ENCODE assay signal across 7 mouse cellular contexts in the genomic region with DNA sequence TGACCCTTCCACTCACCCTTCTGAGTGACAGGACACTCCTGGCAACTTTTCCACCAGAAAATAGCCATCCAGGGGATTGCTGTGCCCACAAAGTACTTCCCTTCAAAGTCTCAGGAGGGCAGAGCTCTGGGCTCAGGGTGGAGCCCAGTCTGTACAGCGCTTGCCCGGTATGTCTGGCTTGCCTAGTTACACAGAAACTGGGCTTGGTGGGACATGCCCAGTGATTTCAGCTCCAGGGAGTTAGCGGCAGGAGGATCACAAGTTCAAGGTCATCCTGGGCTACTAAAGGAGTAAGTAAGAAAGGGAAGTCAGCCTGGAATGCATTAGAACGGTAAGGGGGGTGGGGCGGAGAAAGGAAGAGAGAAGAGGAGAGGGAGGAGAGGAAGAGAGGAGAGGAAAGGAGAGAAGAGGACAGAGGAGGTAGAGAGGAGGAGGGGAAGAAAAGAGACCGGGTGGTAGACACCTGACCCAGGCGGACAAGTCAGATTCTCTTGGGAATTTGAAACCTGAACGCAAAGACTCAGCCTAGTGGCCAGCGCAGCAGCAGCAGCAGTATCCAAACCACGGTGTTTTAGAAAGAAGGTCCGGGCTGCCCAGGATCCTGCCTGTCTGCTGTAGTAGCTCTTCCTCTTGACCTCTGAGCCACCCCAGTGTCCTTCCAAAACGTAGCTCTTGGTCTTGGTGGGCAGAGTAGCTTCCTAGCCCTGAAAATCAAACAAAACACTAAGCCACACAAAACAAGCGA. TPM values are rescaled to one million over a fixed set of nuclear protein-coding genes. Genes with fewer than 3 reads are reported as not detected.
DNase-seq lines count a peak whose midpoint lies in the region; ATAC-seq lines count a peak whose summit lies in the region.

No protein-coding gene starts in this region.

- peak; percentile 56; the same call in 1 of the 2 replicates for ATAC-seq in heart, embryonic 16.5 days (replicated peaks; ENCODE audit: extremely low read depth, insufficient read depth, low FRiP score)
- ATAC-seq in megakaryocyte-erythroid progenitor cell, adult 5-6 weeks (replicated peaks; ENCODE audit: low FRiP score, low TSS enrichment, poor library complexity, severe bottlenecking), result peak; percentile 28; the same call in 1 of the 2 replicates

- peak; percentile 95 for DNase-seq in ES-CJ7 (ENCODE audit: low read depth, low spot score)
- peak; percentile 78 for DNase-seq in adrenal gland, postnatal 14 days
- peak; percentile 62 to 63 for DNase-seq in kidney, postnatal 36 days
- no peak for DNase-seq in frontal cortex, postnatal 36 days (ENCODE audit: low spot score in 2 of 2)
- no peak for DNase-seq in left cerebral cortex, adult 9 months (ENCODE audit: low spot score in 2 of 2)

- H3K9ac ChIP-seq in heart, embryonic 16.5 days (ENCODE audit: low read length), result peak overlapping the region; percentile 57

- H3K4me3 ChIP-seq in heart, embryonic 16.5 days (ENCODE audit: low read length), result peak overlapping the region; percentile 40

- 13% methylated on average over 13 of the region's 13 CpGs for WGBS in heart, embryonic 16.5 days

- H3K4me2 ChIP-seq in heart, embryonic 16.5 days (ENCODE audit: low read depth, low read length), result peak overlapping the region; percentile 54

- H3K4me1 ChIP-seq in heart, embryonic 16.5 days (ENCODE audit: control insufficient read depth, insufficient read depth, low read length), result peaks cover 17% of the 10 kb centered on the region

- no peaks in the 10 kb centered on the region for H3K36me3 ChIP-seq in heart, embryonic 16.5 days (ENCODE audit: control insufficient read depth, insufficient read depth)

- no peaks in the 10 kb centered on the region for H3K27me3 ChIP-seq in heart, embryonic 16.5 days (ENCODE audit: control insufficient read depth, insufficient read depth, low read length)

- no peaks in the 10 kb centered on the region for H3K9me3 ChIP-seq in heart, embryonic 16.5 days (replicated peaks; ENCODE audit: control insufficient read depth, low read length)

- peak overlapping the region; percentile 61 for H3K27ac ChIP-seq in heart, embryonic 16.5 days (ENCODE audit: low read length)

RNA-seq across cellular contexts. Expression of gene Pcbp1, which starts 28.9 kb away (rescaled TPM):
- total RNA-seq in adrenal gland, postnatal 14 days (2021), result 260 TPM in 2 replicates
- 149 and 264 TPM in 2 replicates for polyA plus RNA-seq in heart, embryonic 16.5 days (2015; fragmentation: Nextera tagmentation; extraction: Ambion mirVana)
- total RNA-seq in megakaryocyte-erythroid progenitor cell, adult 5-6 weeks (2014; fragmentation: Nextera tagmentation), result 289 and 315 TPM in 2 replicates
- total RNA-seq in megakaryocyte-erythroid progenitor cell, adult 5-6 weeks (2017), result 118 and 123 TPM in 2 replicates

RNA-seq across cellular contexts. Expression of gene C87436, which starts 59.1 kb away (rescaled TPM):
- 15.6 and 16.4 TPM in 2 replicates for total RNA-seq in adrenal gland, postnatal 14 days (2021)
- 18.5 and 20.1 TPM in 2 replicates for polyA plus RNA-seq in heart, embryonic 16.5 days (2015; fragmentation: Nextera tagmentation; extraction: Ambion mirVana)
- 29.8 and 33.8 TPM in 2 replicates for total RNA-seq in megakaryocyte-erythroid progenitor cell, adult 5-6 weeks (2014; fragmentation: Nextera tagmentation)
- total RNA-seq in megakaryocyte-erythroid progenitor cell, adult 5-6 weeks (2017), result 12.4 and 21.9 TPM in 2 replicates

Comparison
In these comparisons a context has a peak if more than half of its experiments do, and no peak if none do; other contexts are left out.
1. DNase-seq: peak in ES-CJ7 (single experiment), adrenal gland, postnatal 14 days (single experiment) and kidney, postnatal 36 days (2 of 2); none in frontal cortex, postnatal 36 days (0 of 2) and left cerebral cortex, adult 9 months (0 of 2).